Mouse (Mus musculus): ENCODE measurements at regions not wholly inside any gene's neighbourhood (a gene's known extent, or its start where the extent isn't known, plus 50 kb on each side); places are given as distances from the start of the nearest gene placed in this dataset.

DNA sequence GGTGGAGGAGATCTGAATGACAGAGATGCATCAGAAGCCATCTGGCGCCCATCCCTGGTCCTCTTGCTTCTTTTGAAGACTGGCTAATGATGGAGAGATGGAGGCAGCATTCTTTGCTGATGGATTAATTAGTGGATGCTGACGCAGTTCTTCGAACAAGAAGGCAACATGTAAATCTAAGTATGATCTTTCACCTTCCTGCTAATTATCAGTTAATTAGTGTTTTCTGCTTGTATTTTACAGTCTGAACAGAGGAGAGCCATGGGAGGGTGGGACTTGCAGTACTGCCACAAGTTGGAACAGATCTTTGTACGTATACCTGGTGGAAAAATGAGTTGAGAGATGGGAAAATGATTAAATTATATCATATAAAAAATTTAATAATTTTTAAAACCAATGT is 109.9 kb upstream of the Sox9 start:
- TF ChIP-seq EP300 (IDR thresholded peaks at IDR 0.05; ENCODE audit: low read depth) (no peak), CTCF (IDR thresholded peaks at IDR 0.05; ENCODE audit: low read depth) (no peak)

All from liver, embryonic 14.5 days (tissue).